Comparison of ENCODE assay signal across 22 mouse cellular contexts in the genomic region with DNA sequence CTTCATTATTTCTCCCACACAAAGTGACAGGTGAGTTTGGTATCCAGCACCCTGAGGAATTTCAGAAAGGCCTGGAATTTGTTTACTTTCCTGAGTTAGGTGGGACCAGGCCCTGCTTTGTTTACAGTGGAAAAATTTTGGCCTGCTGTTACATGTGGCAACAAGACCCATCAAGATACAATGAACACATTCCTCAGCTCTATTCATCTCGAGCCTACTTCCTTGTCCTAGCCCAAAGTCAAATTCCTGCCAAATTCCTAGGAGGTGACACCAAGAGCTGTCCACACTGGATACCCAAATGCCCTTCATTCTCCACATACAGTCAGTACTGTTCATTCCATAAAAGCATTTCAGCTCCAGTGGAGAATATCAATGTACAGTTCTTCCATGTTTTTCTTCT.
"Had no signal": no experiment of that assay in that cellular context is flagged by ENCODE, and none has a peak within 500 bp of the region (broad histone marks: within the 10 kb centered on the region; RNA-seq: fewer than 3 reads in every experiment).

No protein-coding gene starts in this region.

- ATAC-seq: lung, postnatal 0 days; midbrain, embryonic 16.5 days had no signal

- H3K9ac ChIP-seq: liver, embryonic 14.5 days; lung, embryonic 15.5 days; neural tube, embryonic 13.5 days; neural tube, embryonic 15.5 days had no signal

- H3K36me3 ChIP-seq: lung, embryonic 15.5 days; neural tube, embryonic 13.5 days; neural tube, embryonic 15.5 days had no signal

- H3K27me3 ChIP-seq: lung, embryonic 15.5 days; neural tube, embryonic 13.5 days; neural tube, embryonic 15.5 days had no signal

- H3K4me1 ChIP-seq: lung, embryonic 15.5 days; megakaryocyte, embryonic 14.5 days; neural tube, embryonic 13.5 days; neural tube, embryonic 15.5 days had no signal

- H3K27ac ChIP-seq: liver, embryonic 14.5 days; lung, embryonic 15.5 days; macrophage; neural tube, embryonic 13.5 days; neural tube, embryonic 15.5 days had no signal

- H3K4me3 ChIP-seq: lung, embryonic 15.5 days; megakaryocyte, embryonic 14.5 days; myocyte; neural tube, embryonic 13.5 days; neural tube, embryonic 15.5 days had no signal

- DNase-seq: lung, adult 2 months; lung, postnatal 14 days; lung, postnatal 36 days; midbrain, embryonic 14.5 days; retina, postnatal 1 day; right cerebral cortex, adult 18-20 months; right cerebral cortex, postnatal 14 days; right cerebral cortex, postnatal 4 days; spleen, adult 18-20 months; thymus, adult 18-20 months; thymus, postnatal 25 days; thymus, postnatal 4 days had no signal

- H3K4me2 ChIP-seq: lung, embryonic 15.5 days; midbrain, embryonic 11.5 days; neural tube, embryonic 13.5 days; neural tube, embryonic 15.5 days had no signal

- H3K9me3 ChIP-seq: lung, embryonic 15.5 days; neural tube, embryonic 13.5 days; neural tube, embryonic 15.5 days had no signal
